Mouse (Mus musculus) testis, postnatal 10 days (tissue): Measurements from ENCODE around the gene Castor2.

ENCODE experiments used
- DNase-seq: peaks from one replicate; pipeline ENCODE4 v3.0.0; 2021; ENCODE audit warnings: low spot score

Gene Castor2

GRCm38 (mm10) chr5:134102720-134103119 lies 3.2 kb downstream of the Castor2 start:
- DNase-seq, result no peak

GRCm38 (mm10) chr5:134105829-134106228 lies 6.3 kb downstream of the Castor2 start:
- no peak for DNase-seq

- no peak for DNase-seq
These were observed 15.5 kb downstream of the Castor2 start for GRCm38 (mm10) chr5:134114981-134115380.

- no peak for DNase-seq
These were observed 16.2 kb downstream of the Castor2 start for GRCm38 (mm10) chr5:134115639-134116259.

- DNase-seq, result no peak
These were observed 19.4 kb downstream of the Castor2 start for GRCm38 (mm10) chr5:134118798-134119407.

- no peak for DNase-seq
These were observed 20.1 kb downstream of the Castor2 start for GRCm38 (mm10) chr5:134119481-134120120.

GRCm38 (mm10) chr5:134120135-134120534 lies 20.6 kb downstream of the Castor2 start:
- no peak for DNase-seq

GRCm38 (mm10) chr5:134121138-134121892 lies 21.8 kb downstream of the Castor2 start:
- DNase-seq, result no peak

GRCm38 (mm10) chr5:134121893-134122259 lies 22.4 kb downstream of the Castor2 start:
- DNase-seq, result no peak

- DNase-seq, result no peak
These were observed 24.3 kb downstream of the Castor2 start for GRCm38 (mm10) chr5:134123846-134124245.

GRCm38 (mm10) chr5:134126232-134126631 lies 26.7 kb downstream of the Castor2 start:
- DNase-seq, result no peak

- no peak for DNase-seq
These were observed 32.1 kb downstream of the Castor2 start for GRCm38 (mm10) chr5:134131586-134131985.

GRCm38 (mm10) chr5:134136022-134136421 lies 36.5 kb downstream of the Castor2 start:
- no peak for DNase-seq

- no peak for DNase-seq
These were observed 38.4 kb downstream of the Castor2 start for GRCm38 (mm10) chr5:134137933-134138332.

GRCm38 (mm10) chr5:134139429-134139828 lies 39.9 kb downstream of the Castor2 start:
- DNase-seq, result no peak

- DNase-seq, result no peak
These were observed 41.7 kb downstream of the Castor2 start for GRCm38 (mm10) chr5:134141236-134141635.

- DNase-seq, result no peak
These were observed 42.9 kb downstream of the Castor2 start for GRCm38 (mm10) chr5:134142381-134142780.

GRCm38 (mm10) chr5:134144986-134145385 lies 45.5 kb downstream of the Castor2 start:
- no peak for DNase-seq

- no peak for DNase-seq
These were observed 47.8 kb downstream of the Castor2 start for GRCm38 (mm10) chr5:134147194-134147753.

GRCm38 (mm10) chr5:134148153-134148552 lies 48.6 kb downstream of the Castor2 start:
- no peak for DNase-seq

GRCm38 (mm10) chr5:134151895-134152294 lies 52.4 kb downstream of the Castor2 start:
- no peak for DNase-seq

GRCm38 (mm10) chr5:134155916-134156466 lies 56.5 kb downstream of the Castor2 start:
- no peak for DNase-seq
